Mouse (Mus musculus): Measurements from ENCODE around the gene Map7. TPM values are rescaled to one million over a fixed set of nuclear protein-coding genes. Genes with fewer than 3 reads are reported as not detected.

Gene Map7
- total RNA-seq, 2 experiments from 2014 or later, result 2.3 to 3.7 TPM

- DNase-seq, result no peak
These were observed 137.9 kb downstream of the Map7 start for GRCm38 (mm10) chr10:20285994-20286836.

- DNase-seq, result no peak
These were observed 139.1 kb downstream of the Map7 start for GRCm38 (mm10) chr10:20287369-20287768.

- peak; percentile 44 for DNase-seq
These were observed 142.2 kb downstream of the Map7 start for GRCm38 (mm10) chr10:20290467-20290883.

GRCm38 (mm10) chr10:20295961-20296360 lies 147.7 kb downstream of the Map7 start:
- DNase-seq, result no peak

GRCm38 (mm10) chr10:20298152-20298920 lies 150.1 kb downstream of the Map7 start:
- no peak for DNase-seq

GRCm38 (mm10) chr10:20299114-20299513 lies 150.8 kb downstream of the Map7 start:
- DNase-seq, result no peak

GRCm38 (mm10) chr10:20310969-20311769 lies 162.9 kb downstream of the Map7 start:
- DNase-seq, result no peak

- peak; percentile 100 for DNase-seq
These were observed 163.9 kb downstream of the Map7 start, which contains the start of gene Bclaf1 for GRCm38 (mm10) chr10:20311918-20312735. Bclaf1 (plus strand) TSS chr10:20312469.

GRCm38 (mm10) chr10:20312736-20313301 lies 164.5 kb downstream of the Map7 start:
- peak; percentile 87 for DNase-seq

GRCm38 (mm10) chr10:20313447-20313846 lies 165.2 kb downstream of the Map7 start:
- DNase-seq, result no peak

- no peak for DNase-seq
These were observed 165.7 kb downstream of the Map7 start for GRCm38 (mm10) chr10:20313941-20314340.

- no peak for DNase-seq
These were observed 166.5 kb downstream of the Map7 start for GRCm38 (mm10) chr10:20314797-20315196.

- DNase-seq, result no peak
These were observed 169.2 kb downstream of the Map7 start for GRCm38 (mm10) chr10:20317466-20317865.

GRCm38 (mm10) chr10:20326226-20326625 lies 178.0 kb downstream of the Map7 start:
- DNase-seq, result no peak

Small RNA genes lying within 50 kb of the gene (microRNA-seq; reads per million reads assigned to microRNA genes)
- 0 reads per million in 2 experiments for gene Mir6413 (ENCODE audit: borderline replicate concordance in 2 of 2)

Other genes starting within 250 kb of the Map7 start
- gene Pex7, start 240.8 kb upstream of the Map7 start, total RNA-seq (2021), result 10 to 100 TPM; 14.6 to 15.6 TPM
- gene Map3k5, start 214.0 kb upstream of the Map7 start, total RNA-seq (2021), result 10 to 100 TPM in 1 of 2 experiments, 1 to 10 TPM in 1; 7.9 to 10.7 TPM
- gene Bclaf1, start 164.0 kb downstream of the Map7 start, total RNA-seq (2021), result 10 to 100 TPM; 38.3 to 39.3 TPM
- gene Mtfr2, start 199.3 kb downstream of the Map7 start, total RNA-seq (2021), result not detected

Data from gastrocnemius, postnatal 25 days (tissue).